Mouse (Mus musculus) MEL (cell line): ENCODE data around the gene Dlat. TPM values are rescaled to one million over a fixed set of nuclear protein-coding genes. Genes with fewer than 3 reads are reported as not detected.
A peak's percentile ranks its signal among the peaks of the same experiment; 100 is the strongest.

Experiments used
- DNase-seq: peaks from one replicate; pipeline ENCODE4 v3.0.0; 2011; ENCODE audit warnings: low read depth, low spot score
- H3K27ac ChIP-seq: 2 replicates; pipeline ENCODE4 v1.5.1; 2012; ENCODE audit warnings: low read depth, mild to moderate bottlenecking, control low read depth, low read length, moderate library complexity; ENCODE audit not compliant: control insufficient read depth
- H3K27me3 ChIP-seq, 2 experiments: fragments of 150-350 bp in 1 of 2; sonication (generic) in 1 of 2; 2 replicates each; pipeline ENCODE4 v1.6.1; 2012; ENCODE audit warnings: low read length in 2 of 2, mild to moderate bottlenecking in 2 of 2, improper control_type of control experiment in 1 of 2, moderate library complexity in 1 of 2; ENCODE audit not compliant: insufficient read depth in 2 of 2, control insufficient read depth in 1 of 2
- H3K36me3 ChIP-seq, 2 experiments: 2 replicates each; pipeline ENCODE4 v1.6.1; 2012 to 2014; ENCODE audit warnings: low read length in 2 of 2, improper control_type of control experiment in 1 of 2, inconsistent platforms in 1 of 2, mild to moderate bottlenecking in 1 of 2; ENCODE audit not compliant: insufficient read depth in 2 of 2, control insufficient read depth in 1 of 2
- H3K4me1 ChIP-seq, 2 experiments: fragments of 150-350 bp in 1 of 2; sonication (generic) in 1 of 2; 2 replicates each; pipeline ENCODE4 v1.6.1; 2012; ENCODE audit warnings: low read length in 2 of 2, improper control_type of control experiment in 1 of 2, mild to moderate bottlenecking in 1 of 2; ENCODE audit not compliant: insufficient read depth in 2 of 2, control insufficient read depth in 1 of 2
- H3K4me3 ChIP-seq, 2 experiments: fragments of 150-350 bp in 1 of 2; sonication (generic) in 1 of 2; 2 replicates each; pipeline ENCODE4 v1.5.1; 2012; ENCODE audit warnings: low read depth in 2 of 2, low read length in 2 of 2, mild to moderate bottlenecking in 2 of 2, moderate library complexity in 2 of 2, control low read depth in 1 of 2, improper control_type of control experiment in 1 of 2; ENCODE audit not compliant: control insufficient read depth in 1 of 2, insufficient read depth in 1 of 2
- H3K79me2 ChIP-seq: 2 replicates; pipeline ENCODE4 v1.6.1; 2012; ENCODE audit warnings: mild to moderate bottlenecking, low read length, moderate library complexity; ENCODE audit not compliant: control insufficient read depth, poor library complexity, insufficient read depth
- H3K9ac ChIP-seq: 2 replicates; pipeline ENCODE4 v1.6.1; 2012; ENCODE audit warnings: low read depth, mild to moderate bottlenecking, control low read depth, low read length, moderate library complexity; ENCODE audit not compliant: control insufficient read depth, poor library complexity, severe bottlenecking
- H3K9me3 ChIP-seq: fragments of 150-350 bp; sonication (generic); replicated peaks from 2 replicates; pipeline ENCODE4 v1.6.1; 2012; ENCODE audit warnings: mild to moderate bottlenecking, low read length, improper control_type of control experiment, moderate library complexity; ENCODE audit not compliant: insufficient read depth
- CHD1 ChIP-seq: IDR thresholded peaks from 2 replicates; pipeline ENCODE4 v1.6.1; 2012; ENCODE audit warnings: low read depth, mild to moderate bottlenecking, inconsistent platforms, low read length, improper control_type of control experiment
- CHD2 ChIP-seq: IDR thresholded peaks from 2 replicates; pipeline ENCODE4 v1.6.1; 2011; ENCODE audit warnings: low read length, improper control_type of control experiment
- CTCF ChIP-seq, 3 experiments: IDR thresholded peaks in 2 of 3; conservative IDR thresholded peaks in 1 of 3; 2 replicates each; pipeline ENCODE4 v1.5.1; 2011 to 2012; ENCODE audit warnings: low read length in 3 of 3, low read depth in 2 of 3, mild to moderate bottlenecking in 2 of 3, improper control_type of control experiment in 1 of 3, inconsistent platforms in 1 of 3, mixed read lengths in 1 of 3, moderate library complexity in 1 of 3; ENCODE audit not compliant: control insufficient read depth in 1 of 3, insufficient read depth in 1 of 3, poor library complexity in 1 of 3, severe bottlenecking in 1 of 3
- EP300 ChIP-seq, 2 experiments: IDR thresholded peaks; 2 replicates each; pipeline ENCODE4 v1.6.1; 2011; ENCODE audit warnings: improper control_type of control experiment in 2 of 2, low read length in 2 of 2, low read depth in 1 of 2, mild to moderate bottlenecking in 1 of 2
- ETS1 ChIP-seq: IDR thresholded peaks from 2 replicates; pipeline ENCODE4 v1.6.1; 2012; ENCODE audit warnings: low read depth, mild to moderate bottlenecking, inconsistent platforms, low read length, improper control_type of control experiment, moderate library complexity
- GABPA ChIP-seq: IDR thresholded peaks from 2 replicates; pipeline ENCODE4 v1.6.1; 2012; ENCODE audit warnings: low read depth, mild to moderate bottlenecking, inconsistent platforms, low read length, improper control_type of control experiment, moderate library complexity
- GATA1 ChIP-seq: IDR thresholded peaks from 2 replicates; pipeline ENCODE4 v1.6.1; 2011; ENCODE audit warnings: low read depth, low read length, improper control_type of control experiment
- HCFC1 ChIP-seq: IDR thresholded peaks from 2 replicates; pipeline ENCODE4 v1.6.1; 2012; ENCODE audit warnings: low read depth, mild to moderate bottlenecking, inconsistent platforms, low read length, improper control_type of control experiment, moderate library complexity
- JUND ChIP-seq: IDR thresholded peaks from 2 replicates; pipeline ENCODE4 v1.6.1; 2011; ENCODE audit warnings: low read depth, mild to moderate bottlenecking, improper control_type of control experiment, low read length
- MAFK ChIP-seq: IDR thresholded peaks from 2 replicates; pipeline ENCODE4 v1.6.1; 2011; ENCODE audit warnings: low read depth, mild to moderate bottlenecking, low read length, improper control_type of control experiment, borderline replicate concordance
- MAX ChIP-seq: IDR thresholded peaks from 2 replicates; pipeline ENCODE4 v1.6.1; 2011; ENCODE audit warnings: low read length, improper control_type of control experiment
- MEF2A ChIP-seq: IDR thresholded peaks from 2 replicates; pipeline ENCODE4 v1.6.1; 2014; ENCODE audit warnings: low read depth, mild to moderate bottlenecking, inconsistent platforms, low read length, improper control_type of control experiment; ENCODE audit not compliant: poor library complexity, insufficient replicate concordance, severe bottlenecking; ENCODE audit errors: extremely low read depth
- MXI1 ChIP-seq: IDR thresholded peaks from 2 replicates; pipeline ENCODE4 v1.6.1; 2011; ENCODE audit warnings: mild to moderate bottlenecking, low read depth, low read length, improper control_type of control experiment
- MYB ChIP-seq: IDR thresholded peaks from 2 replicates; pipeline ENCODE4 v1.6.1; 2011; ENCODE audit warnings: mild to moderate bottlenecking, low read depth, low read length, improper control_type of control experiment
- MYC ChIP-seq: IDR thresholded peaks from 2 replicates; pipeline ENCODE4 v1.6.1; 2011; ENCODE audit warnings: low read depth, mild to moderate bottlenecking, low read length, improper control_type of control experiment, moderate library complexity
- NELFE ChIP-seq: IDR thresholded peaks from 2 replicates; pipeline ENCODE4 v1.6.1; 2011; ENCODE audit warnings: low read depth, low read length, improper control_type of control experiment
- NRF1 ChIP-seq: IDR thresholded peaks from 2 replicates; pipeline ENCODE4 v1.6.1; 2014; ENCODE audit warnings: low read depth, mild to moderate bottlenecking, inconsistent platforms, low read length, improper control_type of control experiment, moderate library complexity; ENCODE audit not compliant: poor library complexity, insufficient read depth, severe bottlenecking
- POLR2A ChIP-seq, 2 experiments: IDR thresholded peaks; 2 replicates each; pipeline ENCODE4 v1.6.1; 2011 to 2012; ENCODE audit warnings: low read length in 2 of 2, mild to moderate bottlenecking in 2 of 2, control low read depth in 1 of 2, improper control_type of control experiment in 1 of 2, low read depth in 1 of 2, moderate library complexity in 1 of 2; ENCODE audit not compliant: control insufficient read depth in 1 of 2, insufficient read depth in 1 of 2, poor library complexity in 1 of 2
- POLR2AphosphoS2 ChIP-seq: IDR thresholded peaks from 2 replicates; pipeline ENCODE4 v1.6.1; 2011; ENCODE audit warnings: low read length, improper control_type of control experiment
- RAD21 ChIP-seq: IDR thresholded peaks from 2 replicates; pipeline ENCODE4 v1.6.1; 2011; ENCODE audit warnings: mild to moderate bottlenecking, low read depth, low read length, improper control_type of control experiment
- RCOR1 ChIP-seq: IDR thresholded peaks from 2 replicates; pipeline ENCODE4 v1.6.1; 2012; ENCODE audit warnings: low read depth, mild to moderate bottlenecking, inconsistent platforms, low read length, improper control_type of control experiment
- SIN3A ChIP-seq: IDR thresholded peaks from 2 replicates; pipeline ENCODE4 v1.6.1; 2012; ENCODE audit warnings: low read length, improper control_type of control experiment, inconsistent platforms
- SMC3 ChIP-seq: IDR thresholded peaks from 2 replicates; pipeline ENCODE4 v1.6.1; 2011; ENCODE audit warnings: low read depth, low read length, improper control_type of control experiment
- TAL1 ChIP-seq: IDR thresholded peaks from 2 replicates; pipeline ENCODE4 v1.6.1; 2012; ENCODE audit warnings: mild to moderate bottlenecking, inconsistent platforms, low read length, moderate library complexity, mixed read lengths
- UBTF ChIP-seq: IDR thresholded peaks from 2 replicates; pipeline ENCODE4 v1.6.1; 2012; ENCODE audit warnings: low read depth, mild to moderate bottlenecking, inconsistent platforms, low read length, improper control_type of control experiment, moderate library complexity, borderline replicate concordance; ENCODE audit not compliant: insufficient read depth
- USF2 ChIP-seq, 2 experiments: IDR thresholded peaks; 2 replicates each; pipeline ENCODE4 v1.6.1; 2011 to 2012; ENCODE audit warnings: improper control_type of control experiment in 2 of 2, low read length in 2 of 2, borderline replicate concordance in 1 of 2, inconsistent platforms in 1 of 2, low read depth in 1 of 2, mild to moderate bottlenecking in 1 of 2; ENCODE audit not compliant: insufficient read depth in 1 of 2
- ZC3H11A ChIP-seq: IDR thresholded peaks from 2 replicates; pipeline ENCODE4 v1.6.1; 2012; ENCODE audit warnings: low read depth, mild to moderate bottlenecking, inconsistent platforms, low read length, improper control_type of control experiment
- ZKSCAN1 ChIP-seq: IDR thresholded peaks from 2 replicates; pipeline ENCODE4 v1.6.1; 2012; ENCODE audit warnings: low read depth, mild to moderate bottlenecking, inconsistent platforms, low read length, improper control_type of control experiment, moderate library complexity
- ZMIZ1 ChIP-seq: IDR thresholded peaks from 2 replicates; pipeline ENCODE4 v1.6.1; 2012; ENCODE audit warnings: low read depth, mild to moderate bottlenecking, inconsistent platforms, low read length, improper control_type of control experiment, moderate library complexity
- ZNF384 ChIP-seq: IDR thresholded peaks from 2 replicates; pipeline ENCODE4 v1.6.1; 2012; ENCODE audit warnings: low read depth, mild to moderate bottlenecking, inconsistent platforms, low read length, improper control_type of control experiment
- polyA plus RNA-seq, 2 experiments: library from polyadenylated mRNA; stranded (reverse) in 1 of 2; unstranded in 1 of 2; fragments of >175 nt in 1 of 2; fragments of >200 nt in 1 of 2; gene quantifications; 2 replicates each; pipeline versions ENCODE4 v1.2.1 to v1.2.4; 2012; ENCODE audit warnings: low replicate concordance in 2 of 2, low read depth in 1 of 2; ENCODE audit not compliant: insufficient read length in 2 of 2, insufficient read depth in 1 of 2, missing spikeins in 1 of 2
- total RNA-seq: library from RNA; depleted of rRNA; stranded (reverse); fragments of 300-350 nt; gene quantifications from 2 replicates; pipeline ENCODE4 v1.2.3, GENCODE M21; 2012

Gene Dlat
- total and polyA plus RNA-seq, 3 experiments = 52.2 to 77.4 TPM; not detected in 1

GRCm38 (mm10) chr9:50709108-50709507 lies 49.5 kb upstream of the Dlat start:
- no peaks in the 10 kb centered on the region for H3K4me1 ChIP-seq
- peak; percentile 32 for DNase-seq
- H3K9me3 ChIP-seq = no peaks in the 10 kb centered on the region
- H3K27ac ChIP-seq = no peak overlapping the region
- H3K9ac ChIP-seq = no peak overlapping the region
- no peaks in the 10 kb centered on the region for H3K36me3 ChIP-seq
- TF ChIP-seq ZC3H11A = peak; percentile 10; the same call in 1 of the 2 replicates
- TF ChIP-seq RCOR1 = no peak
- no peak for TF ChIP-seq TAL1
- TF ChIP-seq MEF2A = no peak
- TF ChIP-seq SMC3 = peak; percentile 26; the same call in 1 of the 2 replicates
- no peak for TF ChIP-seq ZMIZ1
- no peak for TF ChIP-seq EP300 (IDR thresholded peaks at IDR 0.05; ENCODE audit: low read depth in 1 of 2, low read length in 2 of 2)
- TF ChIP-seq GATA1 = no peak
- TF ChIP-seq ETS1 = no peak
- no peak for TF ChIP-seq JUND
- TF ChIP-seq CTCF (IDR thresholded peaks at IDR 0.05 in 2 of 3, conservative IDR thresholded peaks at IDR 0.05 in 1 of 3; ENCODE audit: control insufficient read depth in 1 of 3, insufficient read depth in 1 of 3, low read depth in 2 of 3, low read length in 3 of 3, poor library complexity in 1 of 3, severe bottlenecking in 1 of 3) = peak in 2 of 3 experiments; percentile 45 to 56; a peak in 4 of 6 replicates
- TF ChIP-seq NRF1 = no peak
- TF ChIP-seq CHD1 = no peak
- peak; percentile 52 for TF ChIP-seq RAD21
- no peak for TF ChIP-seq UBTF
- no peak for TF ChIP-seq MYB
- TF ChIP-seq POLR2AphosphoS2 = no peak
- no peak for TF ChIP-seq MAFK
- peaks cover 0 to 6% of the 10 kb centered on the region in 2 experiments; a peak in 1 of 4 replicates for H3K27me3 ChIP-seq
- no peaks in the 10 kb centered on the region for H3K79me2 ChIP-seq
- no peak overlapping the region for H3K4me3 ChIP-seq

GRCm38 (mm10) chr9:50704907-50705306 lies 45.3 kb upstream of the Dlat start:
- TF ChIP-seq MXI1 (no peak), MYB (no peak), GABPA (no peak), MEF2A (no peak), SIN3A (no peak), ZNF384 (no peak), CTCF (IDR thresholded peaks at IDR 0.05 in 2 of 3, conservative IDR thresholded peaks at IDR 0.05 in 1 of 3; ENCODE audit: control insufficient read depth in 1 of 3, insufficient read depth in 1 of 3, low read depth in 2 of 3, low read length in 3 of 3, poor library complexity in 1 of 3, severe bottlenecking in 1 of 3) (no peak), RCOR1 (no peak), MYC (no peak), ZKSCAN1 (no peak), NELFE (no peak), HCFC1 (no peak), CHD1 (no peak), EP300 (IDR thresholded peaks at IDR 0.05; ENCODE audit: low read depth in 1 of 2, low read length in 2 of 2) (no peak), POLR2A (IDR thresholded peaks at IDR 0.05; ENCODE audit: control insufficient read depth in 1 of 2, insufficient read depth in 1 of 2, low read depth in 1 of 2, low read length in 2 of 2, poor library complexity in 1 of 2) (no peak), USF2 (IDR thresholded peaks at IDR 0.05; ENCODE audit: borderline replicate concordance in 1 of 2, insufficient read depth in 1 of 2, low read depth in 1 of 2, low read length in 2 of 2) (no peak), MAX (no peak), CHD2 (no peak), ETS1 (no peak), NRF1 (no peak)
- H3K4me1 ChIP-seq = no peaks in the 10 kb centered on the region
- no peak overlapping the region for H3K27ac ChIP-seq
- H3K9me3 ChIP-seq = no peaks in the 10 kb centered on the region
- no peak for DNase-seq
- H3K27me3 ChIP-seq = peaks cover under 1 to 3% of the 10 kb centered on the region in 2 experiments; a peak in 1 of 4 replicates
- no peaks in the 10 kb centered on the region for H3K79me2 ChIP-seq
- no peaks in the 10 kb centered on the region for H3K36me3 ChIP-seq
- no peak overlapping the region for H3K4me3 ChIP-seq
- no peak overlapping the region for H3K9ac ChIP-seq
